Mouse (Mus musculus) layer of hippocampus, adult 8-10 months (tissue): ENCODE data around the gene Fastkd5. TPM values are rescaled to one million over a fixed set of nuclear protein-coding genes. Genes with fewer than 3 reads are reported as not detected.
"Not testable (repeated sequence)": the region's sequence is repeated elsewhere in the genome, so short reads cannot be mapped to it uniquely, and the experiment has no call there.

ENCODE experiments used
- DNase-seq, 2 experiments: peaks; one replicate each; pipeline ENCODE4 v3.0.0; 2022; ENCODE audit warnings: low spot score in 2 of 2
- total RNA-seq, 4 experiments: library from RNA; stranded (reverse); gene quantifications; 2 replicates each; pipeline ENCODE4 v1.2.4; 2022

The Fastkd5 gene
- total RNA-seq, 4 experiments from 2014 or later, result 7.3 to 9.6 (median 9.4) TPM

DNA sequence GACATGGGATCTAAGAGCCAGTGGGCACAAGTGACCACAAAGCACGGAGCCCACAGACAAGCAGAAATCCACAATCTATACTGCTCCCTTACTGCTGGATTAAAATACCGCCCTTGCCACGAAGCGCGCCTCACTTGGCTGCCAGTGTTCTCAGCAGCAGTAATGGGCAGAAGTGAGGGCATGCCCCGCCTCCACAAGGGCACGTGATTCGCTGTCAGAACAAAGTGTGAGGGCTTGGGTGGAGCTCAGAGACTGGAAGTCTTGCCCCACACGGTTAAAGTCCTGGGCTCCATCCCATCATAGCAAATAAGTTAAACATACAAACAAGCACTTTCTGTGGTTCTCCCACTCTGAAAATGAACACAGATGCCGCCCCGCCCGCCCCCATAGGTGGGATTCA, 52.2 kb downstream of the Fastkd5 start:
- no peak for DNase-seq

DNA sequence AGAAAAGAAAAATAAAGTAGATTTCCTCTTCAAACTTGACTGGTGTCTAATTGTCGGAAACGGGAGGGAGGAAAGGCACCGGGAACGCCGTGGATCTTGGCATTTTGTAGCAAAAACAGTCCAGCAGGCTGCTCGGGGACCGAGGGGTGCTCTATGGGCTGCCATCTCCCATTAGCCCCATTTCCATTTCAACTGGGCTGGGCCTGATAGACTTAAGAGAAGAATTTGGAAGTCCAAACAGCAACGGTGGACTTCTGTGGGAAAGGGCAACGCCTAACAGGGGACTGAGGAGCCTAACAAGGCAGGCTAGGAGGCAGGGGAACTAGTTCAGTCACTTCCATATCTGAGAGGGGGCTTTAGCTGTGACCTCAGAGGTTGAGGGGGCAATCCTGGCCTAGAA, 52.8 kb downstream of the Fastkd5 start:
- no peak for DNase-seq

DNA sequence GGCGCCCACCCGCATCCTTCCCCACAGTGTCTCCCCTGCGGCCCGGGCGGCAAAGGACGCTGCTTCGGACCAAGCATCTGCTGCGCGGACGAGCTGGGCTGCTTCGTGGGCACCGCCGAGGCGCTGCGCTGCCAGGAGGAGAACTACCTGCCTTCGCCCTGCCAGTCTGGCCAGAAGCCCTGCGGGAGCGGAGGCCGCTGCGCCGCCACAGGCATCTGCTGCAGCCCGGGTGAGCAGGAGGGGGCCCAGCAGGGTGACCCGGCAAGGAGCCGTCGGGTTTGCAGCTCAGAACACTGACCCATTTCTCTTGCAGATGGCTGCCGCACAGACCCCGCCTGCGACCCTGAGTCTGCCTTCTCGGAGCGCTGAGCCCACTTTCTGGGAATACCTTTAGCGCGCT, 53.3 kb downstream of the Fastkd5 start:
- not testable (repeated sequence) for DNase-seq

DNA sequence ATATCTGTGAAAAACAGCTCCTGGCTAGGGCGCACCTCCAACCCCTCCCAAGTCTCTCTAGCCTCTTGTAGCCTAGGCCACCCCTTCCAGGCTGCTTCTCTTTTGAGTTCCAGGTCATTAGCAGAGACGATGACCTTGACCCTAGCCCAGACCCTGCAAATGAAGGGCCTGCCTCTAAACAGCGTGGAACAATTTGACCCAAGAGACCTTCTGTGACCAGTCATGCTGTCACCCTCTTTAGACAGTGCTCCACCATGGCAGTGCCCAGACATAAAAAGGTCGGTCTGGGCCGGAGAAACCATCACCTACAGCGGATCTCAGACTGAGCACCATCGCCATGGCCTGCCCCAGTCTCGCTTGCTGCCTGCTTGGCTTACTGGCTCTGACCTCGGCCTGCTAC, 54.0 kb downstream of the Fastkd5 start, which contains the start of gene Oxt:
Gene Oxt, plus strand, starts transcription at position 301 of the 400 bp plus-strand sequence.
- DNase-seq, result no peak

GRCm38 (mm10) chr2:130574960-130575359, 54.9 kb downstream of the Fastkd5 start:
- no peak for DNase-seq

DNA sequence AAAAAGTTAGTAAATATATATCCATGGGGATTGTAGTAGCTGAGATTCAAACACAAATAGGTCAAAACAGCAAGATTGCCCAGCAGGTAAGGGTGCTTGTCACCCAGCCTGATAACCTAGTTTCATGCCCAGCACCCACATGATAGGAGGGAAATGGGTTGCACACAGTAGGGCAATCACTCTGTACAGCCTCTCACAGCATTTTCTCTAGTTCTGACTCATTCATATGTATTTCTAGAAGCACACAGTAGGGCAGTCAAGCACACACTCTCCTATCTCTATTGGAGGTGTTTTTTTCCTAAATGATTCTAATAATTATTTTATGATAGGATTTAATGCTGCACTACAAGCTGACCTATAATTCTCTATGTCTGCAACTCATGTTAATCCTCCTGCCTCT, 59.9 kb downstream of the Fastkd5 start:
- no peak for DNase-seq

DNA sequence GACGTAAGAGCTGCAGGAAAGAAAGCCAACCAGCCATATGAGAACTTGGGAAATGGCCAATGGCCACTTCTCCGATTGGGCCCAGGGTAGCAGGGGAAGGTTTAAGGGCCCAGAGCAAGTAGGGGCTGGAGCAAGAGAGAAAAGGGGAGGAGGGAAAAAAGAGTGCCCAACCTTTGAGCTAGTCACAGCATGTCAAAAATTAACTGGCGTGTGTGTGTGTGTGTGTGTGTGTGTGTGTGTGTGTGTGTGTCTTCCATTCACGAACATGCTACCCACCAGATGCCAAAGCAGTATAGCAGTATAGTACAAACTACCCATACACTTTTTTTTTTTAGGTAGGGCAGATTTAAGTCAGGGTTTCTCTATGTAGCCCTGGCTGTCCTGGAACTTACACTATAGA, 60.9 kb downstream of the Fastkd5 start:
- no peak for DNase-seq

DNA sequence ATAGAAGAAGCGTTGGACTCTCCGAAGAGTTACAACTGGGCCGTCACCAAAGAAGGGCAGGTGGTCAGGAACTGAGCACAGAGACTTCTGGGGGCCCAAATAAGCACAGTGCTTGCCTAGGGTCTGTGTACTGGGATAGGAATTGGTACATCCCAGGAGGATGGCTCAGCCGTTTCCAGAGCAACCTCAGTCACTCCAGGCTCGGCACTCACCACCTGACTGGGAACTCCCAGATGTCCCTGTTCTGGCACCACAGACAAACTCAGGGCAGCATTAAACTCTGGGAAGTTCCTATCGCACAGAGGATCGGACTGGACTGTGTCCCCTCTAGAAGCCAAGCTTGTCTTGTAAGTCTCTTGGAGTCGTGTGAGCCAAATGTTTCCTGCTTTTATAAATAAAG, 64.8 kb downstream of the Fastkd5 start:
- DNase-seq, result peak; percentile 37 to 40

DNA sequence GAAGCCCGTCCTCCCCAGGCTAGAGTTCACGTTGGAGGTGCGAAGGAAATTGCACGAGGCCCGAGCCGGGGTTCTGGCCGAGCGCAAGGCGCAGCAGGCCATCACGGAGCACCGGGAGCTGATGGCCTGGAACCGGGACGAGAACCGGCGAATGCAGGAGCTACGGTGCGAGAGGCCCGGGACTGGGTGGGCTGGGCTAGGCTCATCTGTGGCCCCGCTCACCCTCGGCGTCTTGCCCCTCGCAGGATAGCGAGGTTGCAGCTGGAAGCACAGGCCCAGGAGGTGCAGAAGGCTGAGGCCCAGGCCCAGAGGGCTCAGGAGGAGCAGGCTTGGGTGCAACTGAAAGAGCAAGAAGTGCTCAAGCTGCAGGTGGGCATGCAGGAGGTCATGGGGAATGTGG, 65.8 kb downstream of the Fastkd5 start:
- DNase-seq, result peak; percentile 29 to 32

Other genes with a start within 250 kb of the Fastkd5 start
- gene Cpxm1, start 232.5 kb downstream of the Fastkd5 start, total RNA-seq, result 1 to 10 TPM; 6.8 to 10.0 (median 7.5) TPM
- not detected for gene Gm28372, start 224.8 kb downstream of the Fastkd5 start, total RNA-seq
- gene 1700020A23Rik, start 224.8 kb downstream of the Fastkd5 start, total RNA-seq, result not detected
- gene Tmem239, start 223.5 kb downstream of the Fastkd5 start, total RNA-seq, result not detected
- gene Vps16, start 205.7 kb downstream of the Fastkd5 start, total RNA-seq, result 100 to 1,000 TPM in 1 of 4 experiments, 10 to 100 TPM in 3; 82.1 to 115 (median 87.7) TPM
- gene Pced1a, start 205.3 kb downstream of the Fastkd5 start, total RNA-seq, result 10 to 100 TPM; 25.2 to 29.4 (median 27.8) TPM
- 100 to 1,000 TPM; 306 to 318 (median 311) TPM for gene Ptpra, start 179.7 kb downstream of the Fastkd5 start, total RNA-seq
- 10 to 100 TPM; 74.6 to 86.5 (median 79.1) TPM for gene Mrps26, start 66.3 kb downstream of the Fastkd5 start, total RNA-seq
- gene Oxt, start 53.9 kb downstream of the Fastkd5 start, total RNA-seq, result under 1 TPM in 1 of 4 experiments, not detected in 3; 0.97 TPM
- 1 to 10 TPM in 3 of 4 experiments, not detected in 1; 1.2 to 3.0 (median 2.0) TPM for gene Avp, start 47.5 kb downstream of the Fastkd5 start, total RNA-seq
- gene Ubox5, start within 50 bp of the Fastkd5 start, total RNA-seq, result 10 to 100 TPM; 10.3 to 12.1 (median 10.8) TPM
- 100 to 1,000 TPM; 142 to 190 (median 164) TPM for gene Lzts3, start 12.8 kb upstream of the Fastkd5 start, total RNA-seq
- gene Ddrgk1, start 34.6 kb upstream of the Fastkd5 start, total RNA-seq, result 100 to 1,000 TPM in 3 of 4 experiments, 10 to 100 TPM in 1; 95.9 to 122 (median 110) TPM
- 10 to 100 TPM; 32.1 to 36.0 (median 34.7) TPM for gene Itpa, start 37.6 kb upstream of the Fastkd5 start, total RNA-seq
- 1 to 10 TPM; 1.2 to 2.0 (median 1.6) TPM for gene Slc4a11, start 67.5 kb upstream of the Fastkd5 start, total RNA-seq